Mouse (Mus musculus) forebrain, embryonic 14.5 days (tissue): ENCODE measurements around the gene Hspa2. TPM values are rescaled to one million over a fixed set of nuclear protein-coding genes. Genes with fewer than 3 reads are reported as not detected.
A peak's percentile ranks its signal among the peaks of the same experiment; 100 is the strongest.

Experiments
- ATAC-seq: fragments of 200-750 bp; cut with Nextera tagmentation; 2 replicates; pipeline ENCODE4 v1.8.0; 2017; ENCODE audit warnings: mild to moderate bottlenecking, moderate library complexity
- DNase-seq: peaks from one replicate; pipeline ENCODE4 v3.0.0-alpha.2; 2015; ENCODE audit warnings: low spot score
- H3K27ac ChIP-seq: fragments of 300-500 bp; sonication (generic); 2 replicates; pipeline ENCODE4 v1.5.1; 2014; ENCODE audit warnings: low read depth, mild to moderate bottlenecking, control low read depth, low read length, moderate library complexity
- H3K27me3 ChIP-seq: fragments of 300-500 bp; sonication (generic); replicated peaks from 2 replicates; pipeline ENCODE4 v1.6.1; 2014; ENCODE audit warnings: low read length, control low read depth, mixed read lengths; ENCODE audit not compliant: control insufficient read depth, insufficient read depth
- H3K36me3 ChIP-seq: fragments of 300-500 bp; sonication (generic); 2 replicates; pipeline ENCODE4 v1.6.1; 2014; ENCODE audit warnings: low read length, control low read depth; ENCODE audit not compliant: control insufficient read depth, insufficient read depth
- H3K4me1 ChIP-seq: fragments of 300-500 bp; sonication (generic); 2 replicates; pipeline ENCODE4 v1.6.1; 2014; ENCODE audit warnings: antibody characterized with exemption, low read length, control low read depth; ENCODE audit not compliant: control insufficient read depth, insufficient read depth
- H3K4me2 ChIP-seq: fragments of 300-500 bp; sonication (generic); 2 replicates; pipeline ENCODE4 v1.6.1; 2014; ENCODE audit warnings: mild to moderate bottlenecking, control low read depth, low read length
- H3K4me3 ChIP-seq: fragments of 300-500 bp; sonication (generic); 2 replicates; pipeline ENCODE4 v1.5.1; 2014; ENCODE audit warnings: low read depth, low read length, control low read depth
- H3K9ac ChIP-seq: fragments of 300-500 bp; sonication (generic); 2 replicates; pipeline ENCODE4 v1.6.1; 2014; ENCODE audit warnings: mild to moderate bottlenecking, low read length, control low read depth, moderate library complexity
- H3K9me3 ChIP-seq: fragments of 300-500 bp; sonication (generic); replicated peaks from 2 replicates; pipeline ENCODE4 v1.6.1; 2016; ENCODE audit warnings: low read length, control low read depth, mixed read lengths; ENCODE audit not compliant: control insufficient read depth
- WGBS: fragments of 180-500 bp; shearing (Covaris S2); extraction: QIAGEN DNeasy Blood & Tissue Kit; methylation state at CpG from one replicate; pipeline ENCODE4 v1.1.7; 2014; 5-methylcytosine and 5-hydroxymethylcytosine counted together
- polyA plus RNA-seq: library from polyadenylated mRNA; unstranded; fragments of >200 nt; fragmentation: Nextera tagmentation; extraction: Ambion mirVana; gene quantifications from 2 replicates; pipeline ENCODE4 v1.2.1, GENCODE M21; 2014

The Hspa2 gene
- polyA plus RNA-seq, 1 experiment from 2014 or later: 4.5 TPM

DNA sequence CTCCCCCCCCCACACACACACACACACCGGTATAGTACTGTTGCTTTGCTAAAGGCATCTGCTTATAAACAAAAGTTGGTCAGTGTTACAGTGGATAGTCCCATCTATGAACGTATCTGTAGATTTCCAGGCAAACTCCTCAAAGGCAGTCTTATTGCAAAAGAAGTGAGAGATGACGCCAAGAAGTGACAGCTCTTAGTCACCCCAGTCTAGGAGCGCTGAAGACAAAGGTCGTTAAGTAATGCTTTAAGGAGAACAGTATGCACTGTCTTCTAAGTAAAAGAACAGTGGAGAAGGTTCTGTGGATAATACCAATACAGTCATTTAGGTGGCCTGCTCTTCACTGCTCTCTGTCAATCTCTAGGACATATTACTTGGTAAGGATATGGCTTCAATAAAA lies 11.0 kb upstream of the Hspa2 start:
- Histone ChIP-seq H3K4me2 (no peak overlapping the region), H3K27me3 (no peaks in the 10 kb centered on the region), H3K4me1 (no peaks in the 10 kb centered on the region), H3K36me3 (no peaks in the 10 kb centered on the region), H3K9ac (no peak overlapping the region), H3K9me3 (no peaks in the 10 kb centered on the region), H3K27ac (no peak overlapping the region), H3K4me3 (no peak overlapping the region)
- no peak for DNase-seq
- 79% methylated on average over 5 of the region's 5 CpGs for WGBS
- ATAC-seq: no peak

DNA sequence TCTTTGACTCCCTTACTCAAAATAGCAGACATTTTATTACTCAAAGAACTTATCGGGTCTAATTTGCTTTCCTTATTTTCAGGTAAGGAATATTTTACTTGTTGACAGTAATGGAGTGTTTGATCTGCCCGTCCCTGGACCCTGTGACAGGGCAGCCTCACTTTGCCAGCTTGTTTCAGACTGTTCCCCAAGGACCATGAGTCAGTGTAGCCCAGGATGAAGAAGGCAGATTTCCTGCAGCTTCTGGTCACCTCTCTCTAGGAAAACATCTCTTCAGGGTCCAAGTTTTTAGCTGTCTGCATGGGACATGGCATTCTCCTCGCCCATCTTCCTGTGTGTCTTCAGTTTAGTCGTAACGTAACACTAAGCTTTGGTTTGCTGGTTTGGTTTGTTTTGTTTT lies 6.7 kb upstream of the Hspa2 start:
- Histone ChIP-seq H3K4me1 (no peaks in the 10 kb centered on the region), H3K9ac (no peak overlapping the region), H3K27ac (no peak overlapping the region), H3K4me2 (no peak overlapping the region), H3K27me3 (no peaks in the 10 kb centered on the region), H3K4me3 (no peak overlapping the region), H3K9me3 (no peaks in the 10 kb centered on the region), H3K36me3 (no peaks in the 10 kb centered on the region)
- DNase-seq (no peak), ATAC-seq (no peak)
- WGBS: 86% methylated on average over 5 of the region's 5 CpGs

DNA sequence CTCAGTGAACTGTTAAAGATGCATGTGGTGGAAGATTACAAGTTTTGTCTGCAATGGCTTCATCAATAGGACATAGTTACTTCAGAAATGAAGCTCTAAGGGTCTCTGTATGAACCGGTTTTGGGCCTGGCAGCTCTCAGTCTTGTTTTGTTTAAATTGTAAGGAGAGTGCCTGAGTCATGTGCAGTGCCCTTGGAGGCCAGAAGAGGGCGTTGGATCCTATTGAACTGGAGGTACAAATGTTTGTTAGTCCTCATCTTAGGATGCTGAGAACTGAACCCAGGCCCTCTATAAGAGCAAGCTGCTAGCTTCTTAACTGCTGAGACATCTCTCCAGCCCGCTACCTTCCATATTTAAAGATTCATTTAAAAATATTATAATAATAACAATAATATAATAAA lies 2.3 kb upstream of the Hspa2 start:
- Histone ChIP-seq H3K36me3 (no peaks in the 10 kb centered on the region), H3K4me2 (no peak overlapping the region)

DNA sequence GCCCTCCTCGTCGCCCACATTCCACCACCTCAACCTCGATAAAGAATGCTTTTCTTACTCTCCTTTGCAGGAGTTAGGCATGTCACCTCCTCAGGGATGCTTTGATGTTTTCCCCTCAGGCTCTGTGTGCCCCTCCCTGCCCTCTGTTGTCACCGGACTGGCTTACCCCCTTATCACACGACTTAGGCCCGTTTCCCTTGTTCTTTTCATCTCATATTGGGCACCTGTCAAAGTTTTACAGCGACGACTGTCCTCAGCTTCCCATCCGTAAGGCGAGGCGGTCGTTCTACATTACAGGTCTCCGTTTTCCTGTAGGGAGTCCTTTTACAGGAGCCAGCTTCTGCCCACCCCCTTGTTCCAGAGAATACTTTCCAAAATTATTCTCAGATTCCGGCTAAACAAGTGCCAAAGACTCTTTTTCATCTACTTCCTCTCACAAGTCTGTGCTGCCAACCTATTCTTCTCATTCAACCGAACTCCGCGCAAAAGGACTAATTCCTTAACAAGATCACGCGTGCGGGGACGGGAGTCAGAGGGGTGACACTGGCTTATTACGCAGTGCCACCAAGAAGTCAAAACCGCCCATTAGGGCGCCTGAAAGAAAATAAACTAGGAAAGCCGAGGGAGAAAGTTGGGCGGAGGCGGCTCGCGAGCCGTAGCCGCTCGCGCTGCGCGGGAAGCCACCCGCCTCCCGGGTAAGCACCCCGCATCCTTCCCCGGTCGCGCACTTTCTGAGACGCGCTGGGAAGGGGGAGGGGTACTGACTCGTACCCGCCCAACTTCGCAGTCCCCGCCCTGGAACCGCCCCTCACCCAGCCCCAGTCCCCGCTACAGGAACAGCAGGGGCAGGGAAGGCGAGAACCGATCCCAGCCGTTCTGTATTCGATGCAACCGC lies 738 bp upstream of the Hspa2 start:
- under 1% methylated on average over 47 of the region's 54 CpGs for WGBS
- H3K36me3 ChIP-seq: no peaks in the 10 kb centered on the region
- H3K4me2 ChIP-seq: peak overlapping the region; percentile 80
- H3K4me3 ChIP-seq: peak overlapping the region; percentile 64
- peak overlapping the region; percentile 84 for H3K27ac ChIP-seq
- peak overlapping the region; percentile 67 for H3K9ac ChIP-seq
- ATAC-seq (peak; percentile 92), DNase-seq (peak; percentile 88)
- peaks cover 40% of the 10 kb centered on the region for H3K27me3 ChIP-seq
- no peaks in the 10 kb centered on the region for H3K9me3 ChIP-seq
- peaks cover 9% of the 10 kb centered on the region; the same call in 1 of the 2 replicates for H3K4me1 ChIP-seq

More for the DNA sequence above, 2.3 kb upstream of the Hspa2 start:
- Histone ChIP-seq H3K4me1 (peaks cover 9% of the 10 kb centered on the region; the same call in 1 of the 2 replicates), H3K27me3 (peaks cover 29% of the 10 kb centered on the region), H3K9me3 (no peaks in the 10 kb centered on the region), H3K4me3 (no peak overlapping the region), H3K9ac (no peak overlapping the region), H3K27ac (no peak overlapping the region)
- 65% methylated on average over 3 of the region's 3 CpGs for WGBS
- ATAC-seq (no peak), DNase-seq (no peak)

DNA sequence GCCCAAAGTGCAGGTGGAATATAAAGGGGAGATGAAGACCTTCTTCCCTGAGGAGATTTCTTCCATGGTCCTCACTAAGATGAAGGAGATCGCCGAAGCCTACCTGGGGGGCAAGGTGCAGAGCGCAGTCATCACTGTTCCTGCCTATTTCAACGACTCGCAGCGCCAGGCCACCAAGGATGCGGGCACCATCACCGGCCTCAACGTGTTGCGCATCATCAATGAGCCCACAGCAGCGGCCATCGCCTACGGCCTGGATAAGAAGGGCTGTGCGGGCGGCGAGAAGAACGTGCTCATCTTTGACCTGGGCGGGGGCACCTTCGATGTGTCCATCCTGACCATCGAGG lies 833 bp downstream of the Hspa2 start:
- Histone ChIP-seq H3K36me3 (no peaks in the 10 kb centered on the region), H3K9me3 (no peaks in the 10 kb centered on the region), H3K4me3 (peak overlapping the region; percentile 64), H3K9ac (peak overlapping the region; percentile 40; the same call in 1 of the 2 replicates), H3K27ac (no peak overlapping the region), H3K4me2 (peak overlapping the region; percentile 80), H3K4me1 (peaks cover 9% of the 10 kb centered on the region; the same call in 1 of the 2 replicates), H3K27me3 (peaks cover 40% of the 10 kb centered on the region)
- ATAC-seq: no peak
- 8% methylated on average over 20 of the region's 20 CpGs for WGBS
- DNase-seq: no peak

DNA sequence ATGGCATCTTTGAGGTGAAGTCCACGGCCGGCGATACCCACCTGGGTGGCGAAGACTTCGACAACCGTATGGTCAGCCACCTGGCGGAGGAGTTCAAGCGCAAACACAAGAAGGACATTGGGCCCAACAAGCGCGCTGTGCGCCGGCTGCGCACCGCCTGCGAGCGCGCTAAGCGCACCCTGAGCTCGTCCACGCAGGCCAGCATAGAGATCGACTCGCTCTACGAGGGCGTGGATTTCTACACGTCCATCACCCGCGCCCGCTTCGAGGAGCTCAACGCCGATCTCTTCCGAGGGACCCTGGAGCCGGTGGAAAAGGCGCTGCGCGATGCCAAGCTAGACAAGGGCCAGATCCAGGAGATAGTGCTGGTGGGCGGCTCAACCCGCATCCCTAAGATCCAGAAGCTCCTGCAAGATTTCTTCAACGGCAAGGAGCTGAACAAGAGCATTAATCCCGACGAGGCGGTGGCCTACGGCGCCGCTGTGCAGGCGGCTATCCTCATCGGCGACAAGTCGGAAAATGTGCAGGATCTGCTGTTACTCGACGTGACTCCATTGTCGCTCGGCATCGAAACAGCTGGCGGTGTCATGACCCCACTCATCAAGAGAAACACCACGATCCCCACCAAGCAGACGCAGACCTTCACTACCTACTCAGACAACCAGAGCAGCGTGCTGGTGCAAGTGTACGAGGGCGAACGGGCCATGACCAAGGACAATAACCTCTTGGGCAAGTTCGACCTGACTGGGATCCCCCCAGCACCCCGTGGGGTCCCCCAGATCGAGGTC lies 1.4 kb downstream of the Hspa2 start:
- no peaks in the 10 kb centered on the region for H3K36me3 ChIP-seq
- WGBS: 5% methylated on average over 64 of the region's 64 CpGs
- H3K9me3 ChIP-seq: no peaks in the 10 kb centered on the region
- H3K9ac ChIP-seq: no peak overlapping the region
- peaks cover 9% of the 10 kb centered on the region; the same call in 1 of the 2 replicates for H3K4me1 ChIP-seq
- H3K4me3 ChIP-seq: peak overlapping the region; percentile 64
- H3K4me2 ChIP-seq: peak overlapping the region; percentile 80
- DNase-seq: no peak
- ATAC-seq: no peak
- H3K27me3 ChIP-seq: peaks cover 40% of the 10 kb centered on the region
- H3K27ac ChIP-seq: no peak overlapping the region

DNA sequence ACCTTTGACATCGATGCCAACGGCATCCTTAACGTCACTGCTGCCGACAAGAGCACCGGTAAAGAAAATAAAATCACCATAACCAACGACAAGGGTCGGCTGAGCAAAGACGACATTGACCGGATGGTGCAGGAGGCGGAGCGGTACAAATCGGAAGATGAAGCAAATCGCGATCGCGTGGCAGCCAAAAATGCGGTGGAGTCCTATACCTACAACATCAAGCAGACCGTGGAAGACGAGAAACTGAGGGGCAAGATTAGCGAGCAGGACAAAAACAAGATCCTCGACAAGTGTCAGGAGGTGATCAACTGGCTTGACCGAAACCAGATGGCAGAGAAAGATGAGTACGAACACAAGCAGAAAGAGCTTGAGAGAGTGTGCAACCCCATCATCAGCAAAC lies 2.0 kb downstream of the Hspa2 start:
- Histone ChIP-seq H3K36me3 (no peaks in the 10 kb centered on the region), H3K4me1 (peaks cover 9% of the 10 kb centered on the region; the same call in 1 of the 2 replicates), H3K27me3 (peaks cover 40% of the 10 kb centered on the region), H3K27ac (no peak overlapping the region), H3K4me3 (0 out of 2 replicates have a peak overlapping the region, but pooled peaks have one; percentile 64), H3K9ac (no peak overlapping the region), H3K4me2 (peak overlapping the region; percentile 80), H3K9me3 (no peaks in the 10 kb centered on the region)
- 5% methylated on average over 23 of the region's 23 CpGs for WGBS
- ATAC-seq (no peak), DNase-seq (no peak)

DNA sequence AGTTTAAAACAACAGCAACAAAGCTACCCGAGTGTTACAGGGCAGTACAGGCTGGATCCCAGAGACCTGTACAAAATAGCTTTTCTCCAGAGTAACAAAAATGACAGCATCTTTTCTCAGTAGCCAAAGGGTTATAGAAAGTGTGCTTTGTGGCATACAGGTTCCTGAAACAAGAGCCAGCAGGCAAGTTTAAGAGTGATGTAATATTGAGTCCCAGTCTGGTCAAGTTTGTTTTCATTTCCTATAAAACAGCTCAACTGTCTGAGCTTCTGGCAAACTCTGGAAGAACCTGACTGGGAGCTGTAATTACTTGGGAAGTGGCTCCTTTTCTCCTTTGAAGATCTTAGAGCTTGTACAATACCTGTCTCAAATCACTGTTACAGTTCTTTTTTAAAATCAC lies 3.2 kb downstream of the Hspa2 start:
- Histone ChIP-seq H3K27ac (no peak overlapping the region), H3K4me1 (peaks cover 9% of the 10 kb centered on the region; the same call in 1 of the 2 replicates), H3K4me2 (no peak overlapping the region), H3K27me3 (peaks cover 40% of the 10 kb centered on the region), H3K9me3 (no peaks in the 10 kb centered on the region), H3K36me3 (no peaks in the 10 kb centered on the region), H3K4me3 (no peak overlapping the region), H3K9ac (no peak overlapping the region)
- WGBS: 46% methylated on average over 1 of the region's 1 CpGs
- no peak for ATAC-seq
- DNase-seq: no peak
